Comparison of ENCODE assay signal across 17 mouse cellular contexts in genomic region chr9:78983734-78984133, GRCm38 (mm10).
DNase-seq lines count a peak whose midpoint lies in the region; ATAC-seq and TF ChIP-seq lines count a peak whose summit lies in the region.
"Had no signal": no experiment of that assay in that cellular context is flagged by ENCODE, and none has a peak within 500 bp of the region (broad histone marks: within the 10 kb centered on the region; RNA-seq: fewer than 3 reads in every experiment).

No protein-coding gene starts in this region.

- peak; percentile 76 for DNase-seq in brain, embryonic 14.5 days (ENCODE audit: low read depth)
- peak; percentile 63 for DNase-seq in forebrain, postnatal 0 days
- peak; percentile 19 to 78 for DNase-seq in layer of hippocampus, postnatal 14 days (ENCODE audit: low spot score in 2 of 2)
- peak; percentile 56 to 66 for DNase-seq in right cerebral cortex, adult 2 months (ENCODE audit: low spot score in 2 of 2)
- DNase-seq in heart, postnatal 14 days = no peak
- DNase-seq in adrenal gland, adult 18-20 months (ENCODE audit: low spot score in 2 of 2) = no peak
- DNase-seq in spleen, postnatal 14 days (ENCODE audit: low spot score in 2 of 2) = no peak
- DNase-seq: cerebellum, adult 9-11 months; heart, adult 11 months; kidney, postnatal 10 days; lung, postnatal 14 days; retina, postnatal 1 day had no signal

- H3K9me3 ChIP-seq in forebrain, postnatal 0 days (ENCODE audit: low read length) = no peaks in the 10 kb centered on the region
- H3K9me3 ChIP-seq: embryonic facial prominence, embryonic 13.5 days; midbrain, embryonic 15.5 days; neural tube, embryonic 13.5 days had no signal

- no peak for TF ChIP-seq POLR2A in brain, embryonic 14.5 days (IDR thresholded peaks at IDR 0.05; ENCODE audit: borderline replicate concordance, extremely low read depth, insufficient read depth, insufficient read length, poor library complexity, severe bottlenecking)

- H3K9ac ChIP-seq in forebrain, postnatal 0 days = no peak overlapping the region
- H3K9ac ChIP-seq: embryonic facial prominence, embryonic 13.5 days; midbrain, embryonic 15.5 days; neural tube, embryonic 13.5 days had no signal

- no peak overlapping the region for H3K27ac ChIP-seq in forebrain, postnatal 0 days (ENCODE audit: low read depth, low read length)
- H3K27ac ChIP-seq: embryonic facial prominence, embryonic 13.5 days; midbrain, embryonic 15.5 days; neural tube, embryonic 13.5 days had no signal

- H3K4me1 ChIP-seq in forebrain, postnatal 0 days (ENCODE audit: insufficient read depth) = no peaks in the 10 kb centered on the region
- H3K4me1 ChIP-seq: embryonic facial prominence, embryonic 13.5 days; midbrain, embryonic 15.5 days; neural tube, embryonic 13.5 days had no signal

- no peak overlapping the region for H3K4me2 ChIP-seq in forebrain, postnatal 0 days (ENCODE audit: low read depth)
- H3K4me2 ChIP-seq: embryonic facial prominence, embryonic 13.5 days; liver, embryonic 11.5 days; midbrain, embryonic 15.5 days; neural tube, embryonic 13.5 days had no signal

- intact Hi-C loops in heart, postnatal 14 days (cut with DNase I) = no loop called here

- H3K4me3 ChIP-seq in forebrain, postnatal 0 days (ENCODE audit: low read depth, low read length) = no peak overlapping the region
- H3K4me3 ChIP-seq: embryonic facial prominence, embryonic 13.5 days; midbrain, embryonic 15.5 days; neural tube, embryonic 13.5 days had no signal

- no peak for TF ChIP-seq CTCF in brain, embryonic 14.5 days (IDR thresholded peaks at IDR 0.05; ENCODE audit: borderline replicate concordance, extremely low read depth, insufficient read depth, insufficient read length)
- no peak for TF ChIP-seq CTCF in forebrain, postnatal 0 days (IDR thresholded peaks at IDR 0.05; ENCODE audit: low read depth)

- 60% methylated on average over 2 of the region's 2 CpGs for WGBS in forebrain, postnatal 0 days

- ATAC-seq in forebrain, postnatal 0 days = peak; percentile 78
- ATAC-seq: inflammation-experienced regulatory T-cells, adult 6 months; midbrain, embryonic 15.5 days had no signal

- no peaks in the 10 kb centered on the region for H3K36me3 ChIP-seq in forebrain, postnatal 0 days (ENCODE audit: insufficient read depth)
- H3K36me3 ChIP-seq: embryonic facial prominence, embryonic 13.5 days; midbrain, embryonic 15.5 days; neural tube, embryonic 13.5 days had no signal

- H3K27me3 ChIP-seq in forebrain, postnatal 0 days (ENCODE audit: insufficient read depth, low read length) = no peaks in the 10 kb centered on the region
- H3K27me3 ChIP-seq: embryonic facial prominence, embryonic 13.5 days; midbrain, embryonic 15.5 days; neural tube, embryonic 13.5 days had no signal

Comparison
In these comparisons a context has a peak if more than half of its experiments do, and no peak if none do; other contexts are left out.
1. DNase-seq: peak in brain, embryonic 14.5 days (single experiment), forebrain, postnatal 0 days (single experiment), layer of hippocampus, postnatal 14 days (2 of 2) and right cerebral cortex, adult 2 months (2 of 2); none in heart, postnatal 14 days (0 of 2), adrenal gland, adult 18-20 months (0 of 2) and spleen, postnatal 14 days (0 of 2).